Mouse (Mus musculus) megakaryocyte, embryonic 14.5 days (primary cell): ENCODE results near the gene Igfbp3. TPM values are rescaled to one million over a fixed set of nuclear protein-coding genes. Genes with fewer than 3 reads are reported as not detected.

Source experiments
- H3K27me3 ChIP-seq: replicated peaks from 2 replicates; pipeline ENCODE3; 2012; ENCODE audit warnings: inconsistent platforms
- H3K36me3 ChIP-seq: replicated peaks from 2 replicates; pipeline ENCODE3; 2012; ENCODE audit warnings: low read length, inconsistent platforms, mixed read lengths
- H3K4me1 ChIP-seq: 2 replicates; pipeline ENCODE4 v1.6.1; 2012; ENCODE audit warnings: inconsistent platforms
- H3K4me3 ChIP-seq: replicated peaks from 2 replicates; pipeline ENCODE3; 2012; ENCODE audit warnings: moderate library complexity, mild to moderate bottlenecking, inconsistent platforms
- H3K9me3 ChIP-seq: 2 replicates; pipeline ENCODE4 v1.6.1; 2012; ENCODE audit warnings: inconsistent platforms
- FLI1 ChIP-seq: IDR thresholded peaks from 2 replicates; pipeline ENCODE4 v1.6.1; 2012; ENCODE audit warnings: low read length, inconsistent platforms, mixed read lengths
- GATA1 ChIP-seq: IDR thresholded peaks from 3 replicates; pipeline ENCODE4 v1.6.1; 2012; ENCODE audit warnings: mixed read lengths, low read length, inconsistent platforms, borderline replicate concordance
- polyA plus RNA-seq: library from polyadenylated mRNA; stranded (reverse); fragments of >175 nt; gene quantifications from 2 replicates; pipeline ENCODE4 v1.2.3, GENCODE M21; 2012; ENCODE audit warnings: low replicate concordance; ENCODE audit not compliant: insufficient read depth

Igfbp3 gene
- polyA plus RNA-seq, 1 experiment: 0.17 TPM

DNA sequence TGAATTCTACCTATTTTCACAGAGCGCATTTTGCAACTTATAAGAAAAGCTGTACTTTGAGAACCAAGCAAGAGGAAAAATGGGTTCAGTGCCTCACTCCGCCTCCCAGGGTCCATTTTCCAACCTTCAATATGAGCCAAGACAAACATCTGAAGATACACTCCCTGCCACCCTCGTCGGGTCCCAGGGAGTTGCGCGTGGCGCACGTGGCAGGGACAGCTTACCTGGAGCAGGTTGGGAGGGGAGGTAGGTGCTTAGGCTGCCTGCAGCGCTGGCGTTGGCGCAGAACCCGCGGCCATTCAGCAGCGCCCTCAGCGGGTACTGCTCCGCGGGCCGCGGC is 592 bp downstream of the Igfbp3 start:
- TF ChIP-seq FLI1: no peak
- no peak for TF ChIP-seq GATA1
- H3K27me3 ChIP-seq: peaks cover 43% of the 10 kb centered on the region
- H3K4me3 ChIP-seq: no peak overlapping the region
- H3K36me3 ChIP-seq: no peaks in the 10 kb centered on the region
- H3K9me3 ChIP-seq: no peaks in the 10 kb centered on the region
- H3K4me1 ChIP-seq: peaks cover 8% of the 10 kb centered on the region; the same call in 1 of the 2 replicates

DNA sequence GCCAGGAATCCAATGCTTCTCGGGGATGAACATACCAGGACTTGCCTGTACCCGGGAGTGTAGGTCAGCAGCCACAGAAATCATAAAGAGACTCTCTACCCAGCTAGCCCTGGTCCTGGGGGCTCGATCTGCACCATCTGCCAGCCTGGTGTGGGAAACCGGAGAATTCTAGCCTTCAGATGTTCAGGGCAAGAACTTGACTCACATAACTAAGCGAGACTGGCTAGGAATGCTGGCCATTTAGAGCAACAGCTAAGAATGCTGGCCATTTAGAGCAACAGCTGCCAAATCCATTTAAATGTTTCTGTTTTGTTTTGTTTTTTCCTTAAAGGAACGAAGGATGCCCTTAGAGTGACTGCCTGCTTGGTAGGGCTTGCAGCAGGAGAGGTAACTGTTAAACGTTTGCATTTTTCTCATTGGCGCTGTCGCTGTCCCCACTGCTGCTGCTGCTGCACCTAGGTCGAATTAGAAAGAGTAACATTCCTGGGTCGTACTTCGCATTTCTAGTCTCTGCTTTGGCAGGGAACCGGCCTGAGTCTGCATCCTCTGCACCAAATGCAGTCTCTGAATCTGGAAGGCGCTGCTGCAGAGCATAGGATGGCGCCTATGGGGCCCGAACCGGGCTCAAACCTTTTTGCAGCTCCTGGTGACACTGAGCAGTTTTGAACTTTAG is 1.5 kb downstream of the Igfbp3 start:
- H3K27me3 ChIP-seq: peaks cover 43% of the 10 kb centered on the region
- no peak for TF ChIP-seq GATA1
- TF ChIP-seq FLI1: no peak
- no peaks in the 10 kb centered on the region for H3K9me3 ChIP-seq
- no peaks in the 10 kb centered on the region for H3K36me3 ChIP-seq
- H3K4me1 ChIP-seq: peaks cover 8% of the 10 kb centered on the region; the same call in 1 of the 2 replicates
- H3K4me3 ChIP-seq: no peak overlapping the region

DNA sequence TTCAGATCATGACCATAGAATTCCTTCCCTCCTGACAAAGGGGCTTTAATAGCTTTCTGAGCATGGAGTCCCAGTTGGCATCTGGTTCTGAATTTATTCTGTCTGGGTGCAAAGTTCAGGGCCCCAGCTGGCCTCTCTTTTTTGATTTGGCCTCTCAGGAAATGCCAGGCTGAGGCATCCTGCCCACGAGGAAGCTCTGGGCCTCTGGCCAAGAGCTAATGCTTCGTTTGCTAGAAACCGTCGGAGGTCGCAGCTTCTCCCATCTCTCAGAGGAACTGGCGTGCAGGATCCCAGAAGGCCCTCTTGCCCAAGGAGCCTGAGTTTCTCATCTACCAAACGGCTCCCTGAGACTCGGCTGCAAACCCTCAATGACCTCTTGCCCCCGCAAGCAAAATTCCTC is 2.5 kb downstream of the Igfbp3 start:
- no peaks in the 10 kb centered on the region for H3K9me3 ChIP-seq
- TF ChIP-seq GATA1 (no peak), FLI1 (no peak)
- peaks cover 42% of the 10 kb centered on the region for H3K27me3 ChIP-seq
- peaks cover 8% of the 10 kb centered on the region; the same call in 1 of the 2 replicates for H3K4me1 ChIP-seq
- H3K36me3 ChIP-seq: no peaks in the 10 kb centered on the region
- H3K4me3 ChIP-seq: no peak overlapping the region

DNA sequence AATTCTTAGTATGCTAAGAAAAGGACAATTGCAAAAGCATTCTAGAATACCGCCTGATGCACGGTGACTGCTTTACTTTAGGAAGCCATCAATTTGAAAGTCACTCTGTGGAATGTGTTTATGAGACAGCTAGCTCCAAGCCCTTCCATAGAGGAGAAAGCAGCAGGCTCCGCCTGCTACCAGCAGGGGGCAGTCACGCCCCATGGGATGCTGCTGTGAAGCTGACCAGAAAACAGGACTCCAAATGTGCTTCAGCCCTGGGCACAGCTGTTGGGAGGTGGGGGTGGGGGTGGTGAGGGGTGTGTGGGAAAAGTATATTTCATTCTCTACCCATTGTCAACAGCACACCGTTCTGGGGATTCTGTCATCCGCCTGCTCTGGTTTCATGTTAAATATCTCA is 3.4 kb downstream of the Igfbp3 start:
- Histone ChIP-seq H3K4me1 (peaks cover 8% of the 10 kb centered on the region; the same call in 1 of the 2 replicates), H3K9me3 (no peaks in the 10 kb centered on the region), H3K36me3 (no peaks in the 10 kb centered on the region), H3K4me3 (no peak overlapping the region), H3K27me3 (peaks cover 40% of the 10 kb centered on the region)
- TF ChIP-seq FLI1 (no peak), GATA1 (no peak)

DNA sequence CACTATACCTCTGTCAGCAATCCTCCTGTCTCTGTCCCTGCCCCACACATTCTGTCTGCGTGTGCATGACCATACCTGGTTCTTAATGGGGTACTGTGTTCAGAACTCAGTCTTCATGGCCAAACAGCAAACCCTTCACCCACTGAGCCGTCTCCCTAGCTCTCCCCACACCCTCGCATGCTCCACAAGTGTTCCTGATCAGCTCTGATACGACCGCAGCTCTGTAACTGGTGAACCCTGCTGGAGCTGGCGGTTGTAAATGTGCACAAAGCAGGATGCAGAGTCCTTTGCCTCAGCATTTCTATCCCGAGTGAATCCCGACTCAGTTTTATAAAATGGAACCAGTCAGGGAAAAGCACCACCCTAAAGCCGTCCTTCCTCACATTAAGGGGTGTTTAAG is 9.9 kb downstream of the Igfbp3 start:
- no peaks in the 10 kb centered on the region for H3K4me1 ChIP-seq
- no peaks in the 10 kb centered on the region for H3K27me3 ChIP-seq
- no peaks in the 10 kb centered on the region for H3K36me3 ChIP-seq
- no peak overlapping the region for H3K4me3 ChIP-seq
- no peaks in the 10 kb centered on the region for H3K9me3 ChIP-seq
- TF ChIP-seq GATA1: no peak

DNA sequence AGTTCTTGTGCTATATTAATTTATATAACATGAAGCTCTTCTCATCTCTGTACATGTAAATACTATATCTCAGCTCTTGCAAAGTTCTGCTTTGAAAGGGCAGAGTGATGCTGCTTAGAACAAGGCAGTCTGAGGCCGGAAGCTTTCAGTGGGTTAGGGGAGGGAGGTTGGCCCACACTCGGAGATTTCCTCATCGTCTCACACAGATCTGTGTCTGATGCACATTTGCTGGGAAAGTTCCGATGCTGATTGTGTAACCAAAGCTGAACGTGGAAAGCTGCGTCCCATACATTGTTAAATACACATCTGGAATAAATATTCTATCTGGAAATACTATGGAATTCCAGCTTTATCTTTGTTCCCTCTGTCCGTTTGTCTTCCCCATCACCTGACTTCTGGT is 11.5 kb downstream of the Igfbp3 start:
- TF ChIP-seq FLI1 (no peak), GATA1 (no peak)
- Histone ChIP-seq H3K27me3 (no peaks in the 10 kb centered on the region), H3K4me1 (no peaks in the 10 kb centered on the region), H3K36me3 (no peaks in the 10 kb centered on the region), H3K4me3 (no peak overlapping the region), H3K9me3 (0 out of 2 replicates have a peak, but pooled peaks cover 3% of the 10 kb centered on the region)

DNA sequence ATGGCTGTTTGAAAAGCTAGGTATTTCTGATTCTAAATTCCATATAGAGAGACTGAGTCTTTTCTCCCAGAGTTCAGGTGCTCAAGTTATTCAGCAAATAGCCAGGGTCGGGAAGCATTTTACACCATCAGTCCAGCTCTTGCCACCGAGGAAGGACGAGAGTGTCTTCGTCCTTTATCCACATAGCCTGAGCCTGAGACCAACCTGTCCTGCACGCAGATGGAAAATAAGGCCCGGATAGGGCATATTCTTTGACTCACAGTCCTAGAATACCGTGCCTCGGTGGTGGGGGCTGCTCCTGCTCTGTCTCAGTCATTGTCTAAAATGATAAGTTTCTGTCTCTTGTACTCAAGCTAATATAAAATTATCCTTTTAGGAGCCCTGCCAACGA is 13.3 kb downstream of the Igfbp3 start:
- Histone ChIP-seq H3K9me3 (0 out of 2 replicates have a peak, but pooled peaks cover 5% of the 10 kb centered on the region), H3K4me3 (no peak overlapping the region), H3K27me3 (no peaks in the 10 kb centered on the region), H3K36me3 (no peaks in the 10 kb centered on the region), H3K4me1 (no peaks in the 10 kb centered on the region)
- no peak for TF ChIP-seq GATA1
- no peak for TF ChIP-seq FLI1

DNA sequence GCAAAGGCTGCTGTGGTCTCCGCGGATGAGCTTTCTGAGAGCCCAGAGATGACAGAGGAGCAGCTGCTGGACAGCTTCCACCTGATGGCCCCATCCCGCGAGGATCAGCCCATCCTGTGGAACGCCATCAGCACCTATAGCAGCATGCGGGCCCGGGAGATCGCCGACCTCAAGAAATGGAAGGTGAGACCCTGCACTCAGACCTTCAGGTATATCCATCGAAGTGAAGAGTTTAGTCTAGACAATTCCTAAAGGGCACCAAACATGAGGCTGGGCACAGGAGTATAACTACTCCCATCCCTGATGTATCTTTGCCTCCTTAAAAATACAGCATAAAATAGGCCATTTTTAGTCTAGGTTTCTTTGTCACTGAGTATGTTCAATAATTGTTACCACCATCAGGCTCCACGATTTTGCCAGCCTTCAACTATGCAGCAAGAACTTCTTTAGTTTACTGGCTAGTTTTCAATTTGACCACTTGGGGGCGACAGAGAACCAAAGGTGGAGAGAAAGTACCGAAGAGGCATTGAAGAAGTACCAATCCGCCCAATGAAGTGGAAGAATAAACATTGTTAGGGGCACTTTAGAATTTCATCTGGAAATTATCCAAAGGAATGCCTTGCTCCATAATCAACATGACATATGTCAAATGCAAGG is 13.9 kb downstream of the Igfbp3 start:
- no peak overlapping the region for H3K4me3 ChIP-seq
- TF ChIP-seq FLI1 (no peak), GATA1 (no peak)

DNA sequence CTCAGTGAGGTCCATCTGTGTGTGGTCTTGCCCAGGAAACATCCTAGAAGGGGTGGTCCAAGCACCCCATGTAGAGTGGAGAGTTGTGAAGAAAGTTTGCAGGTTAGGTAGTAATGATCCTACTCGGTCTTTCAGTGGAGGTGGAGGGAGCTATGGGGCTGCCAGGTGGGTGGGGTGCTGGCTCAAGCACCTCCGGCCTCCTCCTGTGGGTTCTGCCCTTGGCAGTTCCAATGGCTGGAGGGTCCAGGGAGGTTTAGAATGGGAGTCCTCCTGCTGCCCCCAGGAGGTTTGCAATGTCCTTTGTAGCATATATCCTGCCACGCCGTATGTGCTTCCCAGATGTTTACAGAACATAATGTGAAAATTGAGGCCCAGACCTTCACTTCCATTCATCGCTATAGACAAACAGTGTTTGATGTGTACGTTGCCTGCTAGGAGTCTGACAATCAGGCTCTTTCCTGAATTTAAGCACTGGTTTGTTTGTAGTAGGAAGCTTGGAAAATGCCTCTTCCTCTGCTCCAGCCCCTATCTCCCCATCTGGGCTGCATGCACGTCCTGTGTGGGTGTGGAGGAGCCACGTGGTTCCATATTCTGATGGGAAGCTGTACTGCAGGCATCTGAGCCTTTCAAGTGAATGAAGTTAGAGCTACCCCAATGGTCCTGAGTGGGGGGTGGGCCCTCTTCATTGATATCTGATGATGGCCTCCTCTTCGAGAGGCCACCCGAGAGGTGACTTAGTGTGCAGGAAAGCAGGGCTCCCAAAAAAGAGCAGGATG is 15.1 kb downstream of the Igfbp3 start:
- no peaks in the 10 kb centered on the region for H3K36me3 ChIP-seq
- H3K9me3 ChIP-seq: peaks cover 14% of the 10 kb centered on the region
- TF ChIP-seq FLI1: no peak
- TF ChIP-seq GATA1: no peak
- H3K4me3 ChIP-seq: no peak overlapping the region
- H3K27me3 ChIP-seq: no peaks in the 10 kb centered on the region
- H3K4me1 ChIP-seq: no peaks in the 10 kb centered on the region

More for the DNA sequence above, 13.9 kb downstream of the Igfbp3 start:
- H3K27me3 ChIP-seq: no peaks in the 10 kb centered on the region
- H3K4me1 ChIP-seq: no peaks in the 10 kb centered on the region
- 0 out of 2 replicates have a peak, but pooled peaks cover 5% of the 10 kb centered on the region for H3K9me3 ChIP-seq
- H3K36me3 ChIP-seq: no peaks in the 10 kb centered on the region

DNA sequence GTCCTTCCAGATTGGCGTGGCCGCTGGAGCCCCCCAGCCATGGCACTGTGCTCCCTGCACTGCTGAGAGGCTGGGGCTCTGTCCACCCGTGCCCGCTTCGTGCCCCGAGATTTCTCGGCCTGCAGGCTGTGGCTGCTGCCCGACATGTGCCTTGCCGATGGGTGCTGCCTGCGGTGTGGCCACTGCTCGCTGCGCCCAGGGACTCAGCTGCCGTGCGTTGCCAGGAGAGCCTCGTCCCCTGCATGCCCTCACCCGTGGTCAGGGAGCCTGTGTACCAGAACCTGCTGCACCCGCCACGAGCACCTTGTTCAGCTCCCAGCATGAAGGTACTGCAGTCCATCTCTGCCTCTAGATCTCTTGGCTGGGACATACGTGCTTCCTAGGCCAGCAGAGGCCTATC is 15.7 kb downstream of the Igfbp3 start:
- no peak for TF ChIP-seq GATA1
- no peak for TF ChIP-seq FLI1
- peak overlapping the region; percentile 40 for H3K4me3 ChIP-seq
- H3K9me3 ChIP-seq: peaks cover 14% of the 10 kb centered on the region
- H3K27me3 ChIP-seq: no peaks in the 10 kb centered on the region
- H3K4me1 ChIP-seq: no peaks in the 10 kb centered on the region
- H3K36me3 ChIP-seq: no peaks in the 10 kb centered on the region

DNA sequence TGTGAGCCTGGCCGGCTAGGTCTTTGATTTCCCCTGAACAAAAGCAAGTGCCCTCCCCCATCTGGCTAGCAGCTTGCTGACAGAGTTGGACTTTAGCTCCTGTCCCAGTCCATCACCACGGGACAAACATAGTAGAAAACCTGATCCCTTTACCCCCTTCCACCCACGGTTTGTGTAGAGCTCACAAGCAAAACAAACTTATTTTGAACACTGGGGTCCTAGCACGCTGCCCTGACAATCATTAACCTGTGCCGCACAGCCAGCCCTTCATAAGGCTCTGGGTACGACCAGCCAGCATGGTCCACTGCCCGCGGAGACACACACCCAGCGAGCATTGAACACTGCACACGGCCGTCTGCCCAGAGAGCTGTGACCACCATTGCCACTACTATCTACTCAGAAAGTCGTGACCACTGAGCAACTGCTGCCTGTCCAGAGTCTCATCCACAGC is 16.2 kb downstream of the Igfbp3 start, which contains the start of gene Igfbp1:
Gene Igfbp1 (plus strand): TSS at position 292 of the 451 bp plus-strand sequence.
- Histone ChIP-seq H3K27me3 (no peaks in the 10 kb centered on the region), H3K9me3 (peaks cover 14% of the 10 kb centered on the region), H3K4me3 (peak within 1 kb of the TSS; percentile 40), H3K4me1 (no peaks in the 10 kb centered on the region), H3K36me3 (no peaks in the 10 kb centered on the region)
- TF ChIP-seq GATA1: no peak
- TF ChIP-seq FLI1: no peak
